Mouse (Mus musculus): ENCODE measurements around the gene Trnp1.

DNA sequence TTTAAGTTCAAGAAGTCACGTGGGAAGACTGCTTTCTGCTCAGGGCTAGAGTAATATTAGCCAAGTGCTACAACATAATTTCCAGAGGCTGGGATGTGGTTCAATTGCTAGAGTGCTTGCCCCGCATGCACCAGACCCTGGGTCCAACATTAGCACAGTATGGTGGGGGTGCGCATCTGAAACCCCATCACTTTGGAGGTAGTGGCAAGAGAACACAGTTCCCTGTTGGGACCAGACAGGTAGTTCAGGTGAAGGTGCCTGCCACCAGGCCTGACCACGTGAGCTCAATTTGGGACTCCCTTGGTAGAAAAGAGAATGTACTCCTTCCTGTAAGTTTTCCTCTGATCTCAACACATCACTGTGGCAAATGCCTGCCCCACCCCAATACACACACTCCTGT lies 3.5 kb downstream of the Trnp1 start:
- TF ChIP-seq CTCF (conservative IDR thresholded peaks at IDR 0.05; ENCODE audit: low read length), result no peak
- no peak for TF ChIP-seq POU5F1 (IDR thresholded peaks at IDR 0.05; ENCODE audit: borderline replicate concordance, low read length)
